Mouse (Mus musculus): ENCODE measurements around the gene Bicc1.

DNA sequence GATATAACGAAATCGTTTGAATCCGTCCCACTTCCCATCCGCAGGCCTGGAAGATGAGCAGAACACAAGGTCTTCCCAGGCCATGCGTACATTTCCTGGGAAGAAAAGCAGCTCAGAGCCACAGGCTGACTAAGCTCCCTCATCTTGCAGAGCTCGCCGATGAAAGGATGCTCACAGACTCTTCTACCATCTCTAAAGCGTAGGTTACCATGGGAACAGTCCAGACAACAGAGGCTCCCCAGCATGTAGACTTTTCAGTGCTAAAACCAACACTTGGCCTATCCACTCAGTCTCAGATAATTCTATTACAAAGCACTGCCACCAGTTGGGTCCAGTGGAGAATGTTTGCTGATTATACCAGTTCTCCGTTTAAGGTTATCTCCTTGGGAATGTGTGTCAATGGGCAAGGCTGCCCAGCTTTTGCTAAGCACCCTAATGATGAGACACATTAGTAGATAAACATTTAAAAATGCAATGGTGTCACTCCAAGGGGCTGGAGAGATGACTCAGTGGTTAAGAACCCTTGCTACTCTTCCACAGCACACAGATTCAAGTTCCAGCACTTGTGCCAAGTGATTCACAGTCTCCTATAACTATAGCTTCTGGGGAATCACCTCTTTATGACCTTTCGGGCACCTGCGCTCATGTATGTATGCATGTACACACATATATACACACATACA lies 258.2 kb downstream of the Bicc1 start:
- TF ChIP-seq EP300 (IDR thresholded peaks at IDR 0.05; ENCODE audit: low read depth), result no peak
- no peak for TF ChIP-seq CTCF (IDR thresholded peaks at IDR 0.05; ENCODE audit: low read depth)
